Mouse (Mus musculus): ENCODE data around the gene Kif1bp.

- TF ChIP-seq GATA1 (IDR thresholded peaks at IDR 0.05; ENCODE audit: low read length) (no peak), TAL1 (IDR thresholded peaks at IDR 0.05; ENCODE audit: low read length) (no peak)
These were observed 4.0 kb upstream of the Kif1bp start for GRCm38 (mm10) chr10:62582263-62582662.
